Mouse (Mus musculus) heart, postnatal 0 days (tissue): ENCODE data around the gene Cmah. TPM values are rescaled to one million over a fixed set of nuclear protein-coding genes. Genes with fewer than 3 reads are reported as not detected.

Source experiments
- ATAC-seq: fragments of 200-750 bp; cut with Nextera tagmentation; 2 replicates; pipeline ENCODE4 v1.8.0; 2017; ENCODE audit warnings: low read depth, moderate number of reproducible peaks, moderate library complexity; ENCODE audit not compliant: insufficient read depth
- DNase-seq: peaks from one replicate; pipeline ENCODE4 v3.0.0-alpha.2; 2016; ENCODE audit warnings: low spot score
- H3K27ac ChIP-seq: fragments of 300-500 bp; sonication (generic); 2 replicates; pipeline ENCODE4 v1.5.1; 2014; ENCODE audit warnings: low read depth, mild to moderate bottlenecking
- H3K27me3 ChIP-seq: fragments of 300-500 bp; sonication (generic); 2 replicates; pipeline ENCODE4 v1.6.1; 2014; ENCODE audit warnings: low read length, mixed read lengths; ENCODE audit not compliant: control insufficient read depth, insufficient read depth
- H3K36me3 ChIP-seq: fragments of 300-500 bp; sonication (generic); replicated peaks from 2 replicates; pipeline ENCODE4 v1.6.1; 2014; ENCODE audit warnings: low read length, mixed read lengths; ENCODE audit not compliant: control insufficient read depth, insufficient read depth
- H3K4me1 ChIP-seq: fragments of 300-500 bp; sonication (generic); 2 replicates; pipeline ENCODE4 v1.6.1; 2014; ENCODE audit warnings: antibody characterized with exemption; ENCODE audit not compliant: control insufficient read depth, insufficient read depth
- H3K4me2 ChIP-seq: fragments of 300-500 bp; sonication (generic); 2 replicates; pipeline ENCODE4 v1.6.1; 2014; ENCODE audit warnings: low read depth, mild to moderate bottlenecking, low read length, moderate library complexity
- H3K4me3 ChIP-seq: fragments of 300-500 bp; sonication (generic); 2 replicates; pipeline ENCODE4 v1.5.1; 2014; ENCODE audit warnings: low read depth, low read length
- H3K9ac ChIP-seq: fragments of 300-500 bp; sonication (generic); replicated peaks from 2 replicates; pipeline ENCODE4 v1.6.1; 2014; ENCODE audit warnings: low read depth, low read length, mixed read lengths
- H3K9me3 ChIP-seq: fragments of 300-500 bp; sonication (generic); replicated peaks from 2 replicates; pipeline ENCODE4 v1.6.1; 2016; ENCODE audit warnings: low read length; ENCODE audit not compliant: control insufficient read depth
- CTCF ChIP-seq: IDR thresholded peaks from 2 replicates; pipeline ENCODE4 v1.5.1; 2016; ENCODE audit warnings: antibody characterized with exemption, control low read depth, low read depth
- EP300 ChIP-seq: IDR thresholded peaks from 2 replicates; pipeline ENCODE4 v1.6.1; 2016; ENCODE audit warnings: antibody characterized with exemption, low read depth
- WGBS: fragments of 180-500 bp; shearing (Covaris S2); extraction: QIAGEN DNeasy Blood & Tissue Kit; methylation state at CpG from one replicate; pipeline ENCODE4 v1.1.7; 2014; 5-methylcytosine and 5-hydroxymethylcytosine counted together
- polyA plus RNA-seq: library from polyadenylated mRNA; unstranded; fragments of >200 nt; fragmentation: Nextera tagmentation; extraction: Ambion mirVana; gene quantifications from 2 replicates; pipeline ENCODE4 v1.2.1, GENCODE M21; 2015
- total RNA-seq: library from RNA; depleted of rRNA; stranded (reverse); fragments of >200 nt; gene quantifications from 2 replicates; pipeline ENCODE4 v1.2.3, GENCODE M21; 2014; ENCODE audit warnings: low replicate concordance

The Cmah gene
- total and polyA plus RNA-seq, 2 experiments from 2014 or later: 0.15 TPM; not detected in 1

GRCm38 (mm10) chr13:24498342-24498741, 171.1 kb downstream of the Cmah start:
- peak; percentile 59 for ATAC-seq
- Histone ChIP-seq H3K27ac (no peak overlapping the region; the same call in 1 of the 2 replicates), H3K4me2 (no peak overlapping the region), H3K9me3 (no peaks in the 10 kb centered on the region), H3K27me3 (no peaks in the 10 kb centered on the region), H3K9ac (no peak overlapping the region), H3K4me1 (peaks cover 22% of the 10 kb centered on the region), H3K36me3 (no peaks in the 10 kb centered on the region), H3K4me3 (no peak overlapping the region)
- DNase-seq: peak; percentile 51
- WGBS: 34% methylated on average over 6 of the region's 6 CpGs
- TF ChIP-seq EP300 (no peak), CTCF (no peak)

DNA sequence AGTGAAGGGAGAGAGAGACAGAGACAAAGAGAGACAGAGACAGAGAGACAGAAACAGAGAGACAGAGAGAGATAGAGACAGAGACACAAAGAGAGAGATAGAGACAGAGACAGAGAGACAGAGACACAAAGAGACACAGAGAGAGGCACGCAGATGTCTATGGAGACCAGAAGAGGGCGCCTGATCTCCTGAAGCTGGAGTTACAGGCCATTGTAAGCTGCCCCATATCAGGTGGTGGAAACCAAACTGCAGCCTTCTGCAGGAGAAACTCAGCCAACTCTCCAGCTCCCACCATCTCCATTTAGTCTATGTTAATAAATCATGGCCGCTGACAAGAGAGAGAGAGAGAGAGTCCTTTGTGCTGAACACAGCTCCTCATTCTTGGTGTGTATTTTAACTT, 172.3 kb downstream of the Cmah start:
- H3K27me3 ChIP-seq: no peaks in the 10 kb centered on the region
- H3K36me3 ChIP-seq: no peaks in the 10 kb centered on the region
- DNase-seq: no peak
- no peak overlapping the region for H3K4me3 ChIP-seq
- H3K9ac ChIP-seq: no peak overlapping the region
- H3K9me3 ChIP-seq: no peaks in the 10 kb centered on the region
- no peak for TF ChIP-seq EP300
- peak; percentile 59 for TF ChIP-seq CTCF
- H3K4me1 ChIP-seq: peaks cover 22% of the 10 kb centered on the region
- H3K4me2 ChIP-seq: no peak overlapping the region
- WGBS: 57% methylated on average over 3 of the region's 3 CpGs
- ATAC-seq: no peak
- no peak overlapping the region for H3K27ac ChIP-seq

GRCm38 (mm10) chr13:24501179-24501905, 174.1 kb downstream of the Cmah start:
- Histone ChIP-seq H3K27me3 (no peaks in the 10 kb centered on the region), H3K4me3 (no peak overlapping the region), H3K9ac (no peak overlapping the region), H3K4me2 (no peak overlapping the region), H3K27ac (no peak overlapping the region), H3K36me3 (no peaks in the 10 kb centered on the region), H3K4me1 (peaks cover 15% of the 10 kb centered on the region), H3K9me3 (no peaks in the 10 kb centered on the region)
- DNase-seq (no peak), ATAC-seq (no peak)
- 80% methylated on average over 25 of the region's 25 CpGs for WGBS
- TF ChIP-seq EP300 (no peak), CTCF (no peak)

GRCm38 (mm10) chr13:24501919-24502318, 174.7 kb downstream of the Cmah start:
- no peak for ATAC-seq

GRCm38 (mm10) chr13:24505812-24506211, 178.6 kb downstream of the Cmah start:
- no peak overlapping the region for H3K9ac ChIP-seq
- TF ChIP-seq EP300 (no peak), CTCF (no peak)
- H3K9me3 ChIP-seq: no peaks in the 10 kb centered on the region
- no peak overlapping the region for H3K27ac ChIP-seq
- H3K4me2 ChIP-seq: no peak overlapping the region
- H3K4me3 ChIP-seq: no peak overlapping the region
- no peaks in the 10 kb centered on the region for H3K36me3 ChIP-seq
- 82% methylated on average over 5 of the region's 5 CpGs for WGBS
- peaks cover 4% of the 10 kb centered on the region; the same call in 1 of the 2 replicates for H3K4me1 ChIP-seq
- DNase-seq (no peak), ATAC-seq (no peak)
- no peaks in the 10 kb centered on the region for H3K27me3 ChIP-seq

More at GRCm38 (mm10) chr13:24501919-24502318, 174.7 kb downstream of the Cmah start:
- Histone ChIP-seq H3K4me1 (peaks cover 15% of the 10 kb centered on the region), H3K36me3 (no peaks in the 10 kb centered on the region), H3K4me2 (no peak overlapping the region), H3K9me3 (no peaks in the 10 kb centered on the region), H3K27ac (no peak overlapping the region), H3K27me3 (no peaks in the 10 kb centered on the region), H3K4me3 (no peak overlapping the region), H3K9ac (no peak overlapping the region)
- TF ChIP-seq EP300 (no peak), CTCF (no peak)
- DNase-seq: no peak
- WGBS: 84% methylated on average over 3 of the region's 3 CpGs

- Histone ChIP-seq H3K9ac (no peak overlapping the region), H3K4me1 (peaks cover 4% of the 10 kb centered on the region; the same call in 1 of the 2 replicates), H3K36me3 (no peaks in the 10 kb centered on the region), H3K27me3 (no peaks in the 10 kb centered on the region), H3K4me3 (no peak overlapping the region), H3K9me3 (no peaks in the 10 kb centered on the region), H3K4me2 (no peak overlapping the region), H3K27ac (no peak overlapping the region)
- ATAC-seq (no peak), DNase-seq (no peak)
- TF ChIP-seq EP300 (no peak), CTCF (no peak)
- whole genome bisulfite sequencing: 77% methylated on average over 6 of the region's 6 CpGs
Measured at GRCm38 (mm10) chr13:24507156-24507555, 180.0 kb downstream of the Cmah start.
